Mouse (Mus musculus): ENCODE data around the gene Tbc1d1. TPM values are rescaled to one million over a fixed set of nuclear protein-coding genes. Genes with fewer than 3 reads are reported as not detected.

Tbc1d1 gene
- polyA plus RNA-seq, 1 experiment = 14.0 TPM

DNA sequence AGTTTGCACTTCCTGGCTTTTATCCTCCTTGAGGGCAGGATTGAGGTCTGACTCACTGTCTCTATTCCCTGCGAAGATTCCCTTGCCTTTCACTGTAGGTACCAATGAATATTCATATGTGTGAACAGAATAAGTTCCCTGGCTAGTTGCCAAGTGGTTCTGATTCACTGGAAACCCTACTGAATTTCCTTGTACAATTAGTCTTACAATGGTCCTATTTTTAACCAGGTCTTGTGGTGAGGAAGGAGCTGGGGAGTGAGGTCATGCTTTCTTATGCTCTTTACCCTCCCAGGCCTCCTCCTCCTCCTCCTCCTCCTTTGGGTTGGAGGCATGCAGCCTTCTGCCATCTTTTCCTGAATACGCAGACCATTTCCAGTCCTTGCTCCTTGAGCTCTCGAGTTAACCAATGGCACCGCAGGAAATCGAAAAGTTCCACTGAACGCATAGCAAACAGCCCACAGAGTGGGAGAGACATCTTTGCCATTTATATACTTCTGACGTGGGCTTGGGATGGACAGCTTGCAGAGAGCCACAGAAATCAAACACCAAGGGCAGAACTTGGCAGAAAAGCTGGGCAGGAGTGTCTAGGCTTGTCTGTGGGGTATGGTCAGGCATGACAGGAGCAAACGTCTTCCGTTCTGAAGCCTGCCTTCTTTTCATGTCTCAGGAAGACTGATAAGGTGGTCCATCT lies 68.8 kb downstream of the Tbc1d1 start:
- H3K4me1 ChIP-seq (ENCODE audit: control insufficient read depth, insufficient read depth, insufficient read length, low read length) = peaks cover 13% of the 10 kb centered on the region; the same call in 1 of the 2 replicates
- H3K4me3 ChIP-seq (ENCODE audit: low read depth, low read length) = no peak overlapping the region
- H3K36me3 ChIP-seq (ENCODE audit: control insufficient read depth, insufficient read depth, low read length) = no peaks in the 10 kb centered on the region
- no peak overlapping the region for H3K27ac ChIP-seq (ENCODE audit: insufficient read depth, low read depth, low read length)
- TF ChIP-seq CTCF (IDR thresholded peaks at IDR 0.05; ENCODE audit: extremely low read depth, insufficient read length, insufficient replicate concordance, low read depth, low read length) (no peak), POLR2A (IDR thresholded peaks at IDR 0.05; ENCODE audit: low read depth, low read length) (no peak)
- no peaks in the 10 kb centered on the region for H3K27me3 ChIP-seq (ENCODE audit: control insufficient read depth, insufficient read depth, low read length)
- WGBS = 76% methylated on average over 9 of the region's 9 CpGs

DNA sequence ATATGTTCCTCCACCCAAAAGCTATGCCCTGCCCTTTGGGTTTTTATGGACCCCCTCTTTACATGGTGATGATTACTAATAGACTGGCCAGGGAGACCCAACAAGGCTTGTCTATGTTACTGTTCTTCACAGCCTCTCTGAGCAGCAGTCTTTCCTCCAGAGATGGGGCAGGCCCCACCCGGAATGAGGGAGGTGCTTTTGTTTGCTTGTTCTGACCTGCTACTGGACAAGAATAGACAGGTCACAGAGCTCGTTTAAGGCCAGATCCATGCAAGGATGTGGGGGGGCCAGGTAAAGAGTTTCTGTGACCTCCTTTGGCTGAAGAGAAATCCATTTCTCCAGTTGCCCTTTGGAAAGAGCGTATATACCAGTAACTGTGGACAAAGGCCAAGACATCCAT lies 72.1 kb downstream of the Tbc1d1 start:
- no peak overlapping the region for H3K4me3 ChIP-seq (ENCODE audit: low read depth, low read length)
- H3K4me1 ChIP-seq (ENCODE audit: control insufficient read depth, insufficient read depth, insufficient read length, low read length) = peaks cover 17% of the 10 kb centered on the region; the same call in 1 of the 2 replicates
- no peaks in the 10 kb centered on the region for H3K27me3 ChIP-seq (ENCODE audit: control insufficient read depth, insufficient read depth, low read length)
- H3K36me3 ChIP-seq (ENCODE audit: control insufficient read depth, insufficient read depth, low read length) = no peaks in the 10 kb centered on the region
- WGBS = 44% methylated on average over 3 of the region's 3 CpGs
- TF ChIP-seq CTCF (IDR thresholded peaks at IDR 0.05; ENCODE audit: extremely low read depth, insufficient read length, insufficient replicate concordance, low read depth, low read length) (no peak), POLR2A (IDR thresholded peaks at IDR 0.05; ENCODE audit: low read depth, low read length) (no peak)
- H3K27ac ChIP-seq (ENCODE audit: insufficient read depth, low read depth, low read length) = peak overlapping the region; percentile 86; the same call in 1 of the 2 replicates

GRCm38 (mm10) chr5:64229336-64229866 lies 73.3 kb downstream of the Tbc1d1 start:
- 27% methylated on average over 12 of the region's 12 CpGs for WGBS
- peak overlapping the region; percentile 99 for H3K27ac ChIP-seq (ENCODE audit: insufficient read depth, low read depth, low read length)
- no peaks in the 10 kb centered on the region for H3K36me3 ChIP-seq (ENCODE audit: control insufficient read depth, insufficient read depth, low read length)
- peak overlapping the region; percentile 87 for H3K4me3 ChIP-seq (ENCODE audit: low read depth, low read length)
- TF ChIP-seq CTCF (IDR thresholded peaks at IDR 0.05; ENCODE audit: extremely low read depth, insufficient read length, insufficient replicate concordance, low read depth, low read length) = no peak
- TF ChIP-seq POLR2A (IDR thresholded peaks at IDR 0.05; ENCODE audit: low read depth, low read length) = no peak
- H3K4me1 ChIP-seq (ENCODE audit: control insufficient read depth, insufficient read depth, insufficient read length, low read length) = peaks cover 25% of the 10 kb centered on the region; the same call in 1 of the 2 replicates
- H3K27me3 ChIP-seq (ENCODE audit: control insufficient read depth, insufficient read depth, low read length) = no peaks in the 10 kb centered on the region

- H3K36me3 ChIP-seq (ENCODE audit: control insufficient read depth, insufficient read depth, low read length) = no peaks in the 10 kb centered on the region
- no peak for TF ChIP-seq POLR2A (IDR thresholded peaks at IDR 0.05; ENCODE audit: low read depth, low read length)
- peak; percentile 10; the same call in 1 of the 2 replicates for TF ChIP-seq CTCF (IDR thresholded peaks at IDR 0.05; ENCODE audit: extremely low read depth, insufficient read length, insufficient replicate concordance, low read depth, low read length)
- peaks cover 31% of the 10 kb centered on the region; the same call in 1 of the 2 replicates for H3K4me1 ChIP-seq (ENCODE audit: control insufficient read depth, insufficient read depth, insufficient read length, low read length)
- WGBS = 1% methylated on average over 31 of the region's 48 CpGs
- H3K27me3 ChIP-seq (ENCODE audit: control insufficient read depth, insufficient read depth, low read length) = no peaks in the 10 kb centered on the region
- peak overlapping the region; percentile 99 for H3K27ac ChIP-seq (ENCODE audit: insufficient read depth, low read depth, low read length)
- H3K4me3 ChIP-seq (ENCODE audit: low read depth, low read length) = peak overlapping the region; percentile 87
Observed at GRCm38 (mm10) chr5:64230061-64230466, 74.0 kb downstream of the Tbc1d1 start.

DNA sequence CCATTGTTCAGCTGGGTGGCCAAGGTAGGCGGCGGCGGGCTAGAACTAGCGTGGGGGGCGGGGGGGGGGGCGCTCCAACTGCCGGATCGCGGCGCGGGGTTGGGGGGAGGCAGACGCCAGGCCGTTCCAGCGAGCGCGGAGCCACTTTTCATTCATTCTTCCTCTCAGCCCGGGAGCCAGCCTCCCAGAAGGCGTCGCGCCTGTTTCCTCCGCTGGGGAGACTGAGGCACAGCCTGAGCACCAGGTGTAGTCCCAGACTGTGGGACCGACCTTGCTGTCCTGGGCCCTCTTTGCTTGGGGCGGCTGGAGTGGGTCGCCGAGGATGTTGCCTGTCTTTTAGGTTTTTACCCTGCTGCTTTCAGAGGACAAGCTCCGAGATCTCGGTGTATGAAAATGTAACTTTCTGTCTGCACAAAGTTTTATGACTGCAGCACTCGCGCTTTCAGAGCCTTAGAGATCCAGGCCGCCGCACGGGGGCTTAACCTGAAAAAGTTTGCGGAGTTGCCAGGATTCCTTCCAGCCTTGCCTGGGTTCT lies 74.5 kb downstream of the Tbc1d1 start:
- TF ChIP-seq POLR2A (IDR thresholded peaks at IDR 0.05; ENCODE audit: low read depth, low read length) = no peak
- under 1% methylated on average over 32 of the region's 33 CpGs for WGBS

GRCm38 (mm10) chr5:64232872-64233271 lies 76.8 kb downstream of the Tbc1d1 start:
- H3K4me3 ChIP-seq (ENCODE audit: low read depth, low read length) = no peak overlapping the region
- TF ChIP-seq POLR2A (IDR thresholded peaks at IDR 0.05; ENCODE audit: low read depth, low read length) (no peak), CTCF (IDR thresholded peaks at IDR 0.05; ENCODE audit: extremely low read depth, insufficient read length, insufficient replicate concordance, low read depth, low read length) (no peak)
- H3K27ac ChIP-seq (ENCODE audit: insufficient read depth, low read depth, low read length) = peak overlapping the region; percentile 83

More for the DNA sequence above, 74.5 kb downstream of the Tbc1d1 start:
- no peaks in the 10 kb centered on the region for H3K36me3 ChIP-seq (ENCODE audit: control insufficient read depth, insufficient read depth, low read length)
- peak overlapping the region; percentile 87 for H3K4me3 ChIP-seq (ENCODE audit: low read depth, low read length)
- H3K27ac ChIP-seq (ENCODE audit: insufficient read depth, low read depth, low read length) = peak overlapping the region; percentile 82
- peaks cover 35% of the 10 kb centered on the region; the same call in 1 of the 2 replicates for H3K4me1 ChIP-seq (ENCODE audit: control insufficient read depth, insufficient read depth, insufficient read length, low read length)
- H3K27me3 ChIP-seq (ENCODE audit: control insufficient read depth, insufficient read depth, low read length) = no peaks in the 10 kb centered on the region

More at GRCm38 (mm10) chr5:64232872-64233271, 76.8 kb downstream of the Tbc1d1 start:
- Histone ChIP-seq H3K36me3 (ENCODE audit: control insufficient read depth, insufficient read depth, low read length) (no peaks in the 10 kb centered on the region), H3K4me1 (ENCODE audit: control insufficient read depth, insufficient read depth, insufficient read length, low read length) (peaks cover 41% of the 10 kb centered on the region; the same call in 1 of the 2 replicates), H3K27me3 (ENCODE audit: control insufficient read depth, insufficient read depth, low read length) (no peaks in the 10 kb centered on the region)
- 34% methylated on average over 9 of the region's 9 CpGs for WGBS

All from small intestine, adult 2 months (tissue).